Mouse (Mus musculus): ENCODE data around the gene St8sia4.
"Not testable (repeated sequence)": the region's sequence is repeated elsewhere in the genome, so short reads cannot be mapped to it uniquely, and the experiment has no call there.

St8sia4 gene

GRCm38 (mm10) chr1:95596825-95597224 lies 70.5 kb downstream of the St8sia4 start:
- DNase-seq (ENCODE audit: low read depth, low spot score): no peak

GRCm38 (mm10) chr1:95591101-95591500 lies 76.3 kb downstream of the St8sia4 start:
- DNase-seq (ENCODE audit: low read depth, low spot score): no peak

DNA sequence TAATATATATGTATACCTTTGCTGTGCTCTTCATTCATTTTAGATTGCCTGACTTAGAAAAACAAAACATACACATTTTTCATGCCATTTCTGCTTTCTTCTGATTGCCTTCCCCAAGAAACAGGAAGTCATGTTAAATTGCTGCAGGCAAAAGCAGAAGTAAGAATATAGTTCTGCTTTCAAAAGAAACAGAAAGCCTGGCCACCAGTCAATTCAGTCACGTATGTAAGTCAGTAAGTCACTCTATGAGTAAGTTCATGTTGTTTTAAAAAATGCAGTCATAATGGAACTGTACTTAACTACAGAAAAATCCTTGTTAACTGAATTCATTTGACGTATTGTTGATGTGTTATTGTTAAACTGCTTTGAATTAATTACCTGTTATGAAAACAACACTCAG lies 77.3 kb downstream of the St8sia4 start:
- no peak for DNase-seq (ENCODE audit: low read depth, low spot score)

GRCm38 (mm10) chr1:95589471-95589870 lies 77.9 kb downstream of the St8sia4 start:
- DNase-seq (ENCODE audit: low read depth, low spot score): no peak

GRCm38 (mm10) chr1:95583310-95583709 lies 84.1 kb downstream of the St8sia4 start:
- no peak for DNase-seq (ENCODE audit: low read depth, low spot score)

DNA sequence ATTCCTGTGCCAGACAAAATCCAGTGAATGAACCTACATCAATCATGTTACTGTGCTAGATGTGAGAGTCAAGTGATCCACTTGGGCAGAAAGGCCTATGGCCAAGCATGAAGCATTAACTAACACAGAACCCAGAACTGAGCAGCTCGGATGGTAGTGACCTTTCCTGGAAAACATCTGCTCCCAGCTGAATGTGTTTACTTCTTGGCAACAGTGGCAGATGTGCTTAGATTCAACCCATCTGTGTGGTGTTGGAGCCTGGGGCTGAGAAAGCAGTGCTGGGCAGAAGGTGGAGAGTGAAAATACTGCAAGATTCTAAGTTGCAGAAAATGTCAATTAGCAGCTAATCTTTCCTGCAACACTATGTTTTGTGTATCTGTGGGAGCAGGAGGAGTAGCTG lies 85.1 kb downstream of the St8sia4 start:
- DNase-seq (ENCODE audit: low read depth, low spot score): peak; percentile 46

GRCm38 (mm10) chr1:95572619-95573540 lies 94.5 kb downstream of the St8sia4 start:
- no peak for DNase-seq (ENCODE audit: low read depth, low spot score)

GRCm38 (mm10) chr1:95571106-95571505 lies 96.3 kb downstream of the St8sia4 start:
- no peak for DNase-seq (ENCODE audit: low read depth, low spot score)

GRCm38 (mm10) chr1:95554556-95554955 lies 112.8 kb downstream of the St8sia4 start:
- not testable (repeated sequence) for DNase-seq (ENCODE audit: low read depth, low spot score)

DNA sequence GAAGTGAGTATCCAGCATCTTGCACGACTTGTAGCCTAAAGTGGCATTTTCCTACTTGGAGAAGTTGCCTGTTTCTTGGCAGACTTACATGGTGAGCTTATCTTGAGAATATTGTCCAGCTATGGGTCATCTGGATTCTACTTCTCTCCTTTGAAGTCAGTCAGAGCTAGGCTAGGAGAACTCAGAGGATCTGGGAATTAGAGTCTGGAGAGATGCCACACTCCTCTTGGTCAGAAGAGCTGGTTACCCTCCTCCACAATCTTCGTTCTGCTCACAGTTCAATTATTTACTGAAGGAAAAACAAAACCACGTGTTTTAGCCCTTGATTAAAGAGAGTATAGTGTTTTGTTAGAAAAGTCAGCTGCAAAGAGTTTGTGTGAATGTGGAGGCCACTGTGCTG lies 125.9 kb downstream of the St8sia4 start:
- no peak for DNase-seq (ENCODE audit: low read depth, low spot score)

All from forelimb bud, embryonic 11.5 days (tissue).